Mouse (Mus musculus) spleen, adult 2 months (tissue): ENCODE data around the gene Sbno1. TPM values are rescaled to one million over a fixed set of nuclear protein-coding genes. Genes with fewer than 3 reads are reported as not detected.

Experiments used
- DNase-seq, 2 experiments: peaks; one replicate each; pipeline versions ENCODE4 v3.0.0 to v3.0.0-alpha.2; 2012 to 2021; ENCODE audit warnings: low spot score in 2 of 2, low read depth in 1 of 2
- H3K27ac ChIP-seq: fragments of 200-500 bp; 2 replicates; pipeline ENCODE4 v1.5.1; 2012; ENCODE audit warnings: low read length, inconsistent platforms; ENCODE audit not compliant: insufficient read depth
- H3K27me3 ChIP-seq: fragments of 200-500 bp; 2 replicates; pipeline ENCODE4 v1.6.1; 2012; ENCODE audit warnings: mild to moderate bottlenecking, moderate library complexity, low read length, inconsistent platforms; ENCODE audit not compliant: control insufficient read depth, insufficient read depth
- H3K36me3 ChIP-seq: fragments of 200-500 bp; 2 replicates; pipeline ENCODE4 v1.6.1; 2012; ENCODE audit warnings: mild to moderate bottlenecking, low read length, inconsistent platforms; ENCODE audit not compliant: control insufficient read depth, insufficient read depth
- H3K4me1 ChIP-seq: fragments of 200-500 bp; 2 replicates; pipeline ENCODE4 v1.6.1; 2011; ENCODE audit warnings: inconsistent platforms; ENCODE audit not compliant: control insufficient read depth, insufficient read depth, insufficient read length
- H3K4me3 ChIP-seq: fragments of 200-500 bp; 2 replicates; pipeline ENCODE4 v1.5.1; 2011; ENCODE audit warnings: mild to moderate bottlenecking, inconsistent platforms; ENCODE audit not compliant: insufficient read depth, insufficient read length; ENCODE audit errors: extremely low read depth
- CTCF ChIP-seq: fragments of 200-500 bp; IDR thresholded peaks from 2 replicates; pipeline ENCODE4 v1.5.1; 2011; ENCODE audit warnings: mild to moderate bottlenecking, inconsistent platforms; ENCODE audit not compliant: insufficient read depth, insufficient read length, insufficient replicate concordance; ENCODE audit errors: extremely low read depth
- POLR2A ChIP-seq: fragments of 200-500 bp; IDR thresholded peaks from 2 replicates; pipeline ENCODE4 v1.6.1; 2011; ENCODE audit warnings: low read depth, low read length, inconsistent platforms
- WGBS: fragments of 180-500 bp; shearing (Covaris S2); methylation state at CpG from one replicate; pipeline ENCODE4 v1.1.7; 2018; 5-methylcytosine and 5-hydroxymethylcytosine counted together
- polyA plus RNA-seq: library from polyadenylated mRNA; depleted of rRNA; stranded (reverse); fragments of >200 nt; gene quantifications from 2 replicates; pipeline ENCODE4 v1.2.3, GENCODE M21; 2012

The Sbno1 gene
- polyA plus RNA-seq, 1 experiment = 12.2 TPM

GRCm38 (mm10) chr5:124444208-124444607 lies 18.4 kb upstream of the Sbno1 start:
- no peak for DNase-seq
- Histone ChIP-seq H3K4me3 (no peak overlapping the region), H3K27me3 (no peaks in the 10 kb centered on the region), H3K4me1 (peaks cover 11% of the 10 kb centered on the region), H3K36me3 (peaks cover 14% of the 10 kb centered on the region), H3K27ac (no peak overlapping the region)
- WGBS = 73% methylated on average over 3 of the region's 3 CpGs
- TF ChIP-seq CTCF = no peak
- TF ChIP-seq POLR2A = no peak

- Histone ChIP-seq H3K27ac (no peak overlapping the region), H3K27me3 (no peaks in the 10 kb centered on the region), H3K4me1 (peaks cover 11% of the 10 kb centered on the region), H3K4me3 (no peak overlapping the region), H3K36me3 (peaks cover 3% of the 10 kb centered on the region; the same call in 1 of the 2 replicates)
- DNase-seq = no peak
- TF ChIP-seq POLR2A (no peak), CTCF (no peak)
- 79% methylated on average over 2 of the region's 2 CpGs for WGBS
Measured at GRCm38 (mm10) chr5:124442628-124443027, 16.8 kb upstream of the Sbno1 start.

- DNase-seq = peak; percentile 47 to 52
Measured at GRCm38 (mm10) chr5:124440094-124440701, 14.4 kb upstream of the Sbno1 start.

GRCm38 (mm10) chr5:124439447-124440093 lies 13.8 kb upstream of the Sbno1 start, which contains the start of gene Kmt5a:
TSS of gene Kmt5a (plus strand) at chr5:124439930.
- H3K4me3 ChIP-seq = peak within 1 kb of the TSS; percentile 87
- no peaks in the 10 kb centered on the region for H3K36me3 ChIP-seq
- DNase-seq = peak; percentile 93
- H3K4me1 ChIP-seq = peaks cover 2% of the 10 kb centered on the region; the same call in 1 of the 2 replicates
- H3K27me3 ChIP-seq = no peaks in the 10 kb centered on the region
- TF ChIP-seq POLR2A = no peak; the same call in 1 of the 2 replicates
- no peak for TF ChIP-seq CTCF
- H3K27ac ChIP-seq = peak within 1 kb of the TSS; percentile 79
- WGBS = under 1% methylated on average over 34 of the region's 34 CpGs

More at GRCm38 (mm10) chr5:124440094-124440701, 14.4 kb upstream of the Sbno1 start:
- WGBS = under 1% methylated on average over 30 of the region's 30 CpGs
- Histone ChIP-seq H3K27me3 (no peaks in the 10 kb centered on the region), H3K4me3 (peak overlapping the region; percentile 87), H3K4me1 (peaks cover 5% of the 10 kb centered on the region; the same call in 1 of the 2 replicates), H3K27ac (peak overlapping the region; percentile 79), H3K36me3 (no peaks in the 10 kb centered on the region)
- TF ChIP-seq POLR2A (no peak), CTCF (peak; percentile 32; the same call in 1 of the 2 replicates)

- WGBS = 77% methylated on average over 5 of the region's 5 CpGs
- Histone ChIP-seq H3K4me1 (no peaks in the 10 kb centered on the region), H3K27me3 (no peaks in the 10 kb centered on the region), H3K4me3 (no peak overlapping the region), H3K27ac (no peak overlapping the region), H3K36me3 (no peaks in the 10 kb centered on the region)
- no peak for TF ChIP-seq POLR2A
- no peak for TF ChIP-seq CTCF
- DNase-seq = no peak
Measured at GRCm38 (mm10) chr5:124438746-124439145, 12.9 kb upstream of the Sbno1 start.

- no peaks in the 10 kb centered on the region for H3K27me3 ChIP-seq
- DNase-seq = peak in 1 of 2 experiments; percentile 31
- H3K4me3 ChIP-seq = no peak overlapping the region
- H3K36me3 ChIP-seq = no peaks in the 10 kb centered on the region
- WGBS = 47% methylated on average over 5 of the region's 5 CpGs
- H3K4me1 ChIP-seq = no peaks in the 10 kb centered on the region
- no peak overlapping the region for H3K27ac ChIP-seq
- peak; percentile 54; the same call in 1 of the 2 replicates for TF ChIP-seq CTCF
- TF ChIP-seq POLR2A = no peak
Measured at GRCm38 (mm10) chr5:124438229-124438628, 12.4 kb upstream of the Sbno1 start.
